Mouse (Mus musculus): ENCODE measurements around the gene Rdm1. TPM values are rescaled to one million over a fixed set of nuclear protein-coding genes. Genes with fewer than 3 reads are reported as not detected.
"Not testable (repeated sequence)": the region's sequence is repeated elsewhere in the genome, so short reads cannot be mapped to it uniquely, and the experiment has no call there.

Gene Rdm1
- polyA plus RNA-seq, 1 experiment from 2014 or later, result 28.2 TPM

- not testable (repeated sequence) for H3K27me3 ChIP-seq (replicated peaks; ENCODE audit: low read depth, poor library complexity, severe bottlenecking); H3K9me3 ChIP-seq; H3K4me1 ChIP-seq; H3K36me3 ChIP-seq (replicated peaks)
- DNase-seq (ENCODE audit: low spot score), result peak; percentile 84
- H3K4me3 ChIP-seq, result peak overlapping the region; percentile 47
- peak overlapping the region; percentile 94 for H3K27ac ChIP-seq (replicated peaks)
- under 1% methylated on average over 45 of the region's 56 CpGs for WGBS
Measured at GRCm38 (mm10) chr11:101645411-101646282, 18.7 kb downstream of the Rdm1 start.

GRCm38 (mm10) chr11:101646283-101646794 is 19.3 kb downstream of the Rdm1 start:
- not testable (repeated sequence) for DNase-seq (ENCODE audit: low spot score); H3K27me3 ChIP-seq (replicated peaks; ENCODE audit: low read depth, poor library complexity, severe bottlenecking); H3K36me3 ChIP-seq (replicated peaks); H3K9me3 ChIP-seq; H3K4me1 ChIP-seq
- H3K4me3 ChIP-seq, result peak overlapping the region; percentile 47
- H3K27ac ChIP-seq (replicated peaks), result peak overlapping the region; percentile 94
- WGBS, result 12% methylated on average over 16 of the region's 16 CpGs

- H3K27ac ChIP-seq (replicated peaks); H3K9me3 ChIP-seq; DNase-seq (ENCODE audit: low spot score); H3K27me3 ChIP-seq (replicated peaks; ENCODE audit: low read depth, poor library complexity, severe bottlenecking); H3K36me3 ChIP-seq (replicated peaks); H3K4me3 ChIP-seq; H3K4me1 ChIP-seq: not testable (repeated sequence)
- 91% methylated on average over 10 of the region's 10 CpGs for WGBS
Measured at GRCm38 (mm10) chr11:101647093-101647492, 20.1 kb downstream of the Rdm1 start.

GRCm38 (mm10) chr11:101656356-101656755 is 29.4 kb downstream of the Rdm1 start:
- Histone ChIP-seq H3K4me1 (peaks cover 7% of the 10 kb centered on the region), H3K9me3 (no peaks in the 10 kb centered on the region), H3K27me3 (replicated peaks; ENCODE audit: low read depth, poor library complexity, severe bottlenecking) (no peaks in the 10 kb centered on the region; the same call in 1 of the 2 replicates), H3K36me3 (replicated peaks) (no peaks in the 10 kb centered on the region), H3K27ac (replicated peaks) (no peak overlapping the region), H3K4me3 (no peak overlapping the region)
- 88% methylated on average over 4 of the region's 4 CpGs for WGBS
- no peak for DNase-seq (ENCODE audit: low spot score)

- no peak for DNase-seq (ENCODE audit: low spot score)
- Histone ChIP-seq H3K27me3 (replicated peaks; ENCODE audit: low read depth, poor library complexity, severe bottlenecking) (no peaks in the 10 kb centered on the region; the same call in 1 of the 2 replicates), H3K4me1 (peaks cover 7% of the 10 kb centered on the region), H3K4me3 (peak overlapping the region; percentile 48), H3K36me3 (replicated peaks) (no peaks in the 10 kb centered on the region), H3K27ac (replicated peaks) (peak overlapping the region; percentile 97), H3K9me3 (no peaks in the 10 kb centered on the region)
- WGBS, result 3% methylated on average over 3 of the region's 3 CpGs
Measured at GRCm38 (mm10) chr11:101657528-101657885, 30.5 kb downstream of the Rdm1 start.

- H3K36me3 ChIP-seq (replicated peaks); H3K27me3 ChIP-seq (replicated peaks; ENCODE audit: low read depth, poor library complexity, severe bottlenecking); H3K4me1 ChIP-seq; H3K9me3 ChIP-seq: not testable (repeated sequence)
- whole genome bisulfite sequencing, result under 1% methylated on average over 39 of the region's 40 CpGs
- H3K4me3 ChIP-seq, result peak overlapping the region; percentile 48
- DNase-seq (ENCODE audit: low spot score), result peak; percentile 87
- peak overlapping the region; percentile 97 for H3K27ac ChIP-seq (replicated peaks)
Measured at GRCm38 (mm10) chr11:101657886-101658750, 31.1 kb downstream of the Rdm1 start.

- DNase-seq (ENCODE audit: low spot score), result peak; percentile 72
- Histone ChIP-seq H3K9me3 (no peaks in the 10 kb centered on the region), H3K27me3 (replicated peaks; ENCODE audit: low read depth, poor library complexity, severe bottlenecking) (no peaks in the 10 kb centered on the region), H3K27ac (replicated peaks) (no peak overlapping the region), H3K4me1 (peaks cover 7% of the 10 kb centered on the region), H3K4me3 (no peak overlapping the region), H3K36me3 (replicated peaks) (no peaks in the 10 kb centered on the region)
- WGBS, result 36% methylated on average over 10 of the region's 10 CpGs
Measured at GRCm38 (mm10) chr11:101658751-101659558, 32.0 kb downstream of the Rdm1 start.

GRCm38 (mm10) chr11:101661191-101661590 is 34.2 kb downstream of the Rdm1 start:
- Histone ChIP-seq H3K4me3 (no peak overlapping the region), H3K36me3 (replicated peaks) (no peaks in the 10 kb centered on the region), H3K9me3 (no peaks in the 10 kb centered on the region), H3K27ac (replicated peaks) (no peak overlapping the region), H3K4me1 (peaks cover 19% of the 10 kb centered on the region), H3K27me3 (replicated peaks; ENCODE audit: low read depth, poor library complexity, severe bottlenecking) (peaks cover 1% of the 10 kb centered on the region)
- WGBS, result 82% methylated on average over 7 of the region's 7 CpGs
- no peak for DNase-seq (ENCODE audit: low spot score)

- H3K4me1 ChIP-seq, result peaks cover 23% of the 10 kb centered on the region
- no peak overlapping the region for H3K27ac ChIP-seq (replicated peaks)
- DNase-seq (ENCODE audit: low spot score), result no peak
- 75% methylated on average over 5 of the region's 5 CpGs for WGBS
- H3K9me3 ChIP-seq, result no peaks in the 10 kb centered on the region
- no peak overlapping the region for H3K4me3 ChIP-seq
- no peaks in the 10 kb centered on the region for H3K36me3 ChIP-seq (replicated peaks)
- H3K27me3 ChIP-seq (replicated peaks; ENCODE audit: low read depth, poor library complexity, severe bottlenecking), result peaks cover 7% of the 10 kb centered on the region
Measured at GRCm38 (mm10) chr11:101661786-101662185, 34.8 kb downstream of the Rdm1 start.

GRCm38 (mm10) chr11:101663229-101664027 is 36.4 kb downstream of the Rdm1 start:
- Histone ChIP-seq H3K9me3 (no peaks in the 10 kb centered on the region), H3K27me3 (replicated peaks; ENCODE audit: low read depth, poor library complexity, severe bottlenecking) (peaks cover 13% of the 10 kb centered on the region), H3K36me3 (replicated peaks) (no peaks in the 10 kb centered on the region), H3K4me1 (peaks cover 29% of the 10 kb centered on the region), H3K27ac (replicated peaks) (no peak overlapping the region), H3K4me3 (no peak overlapping the region)
- no peak for DNase-seq (ENCODE audit: low spot score)
- 66% methylated on average over 11 of the region's 11 CpGs for WGBS

GRCm38 (mm10) chr11:101664825-101665635 is 38.0 kb downstream of the Rdm1 start, which contains the start of gene Arl4d:
Gene Arl4d (plus strand): TSS chr11:101665541.
- 9% methylated on average over 34 of the region's 34 CpGs for WGBS
- DNase-seq (ENCODE audit: low spot score), result peak; percentile 94
- Histone ChIP-seq H3K4me3 (peak within 1 kb of the TSS; percentile 71), H3K27me3 (replicated peaks; ENCODE audit: low read depth, poor library complexity, severe bottlenecking) (peaks cover 13% of the 10 kb centered on the region), H3K9me3 (no peaks in the 10 kb centered on the region), H3K4me1 (peaks cover 45% of the 10 kb centered on the region), H3K27ac (replicated peaks) (peak within 1 kb of the TSS; percentile 83), H3K36me3 (replicated peaks) (no peaks in the 10 kb centered on the region)

Data from embryonic facial prominence, embryonic 10.5 days (tissue).